Mouse (Mus musculus): ENCODE data around the gene Klrb1b. TPM values are rescaled to one million over a fixed set of nuclear protein-coding genes. Genes with fewer than 3 reads are reported as not detected.
"Not testable (repeated sequence)": the region's sequence is repeated elsewhere in the genome, so short reads cannot be mapped to it uniquely, and the experiment has no call there.

Gene Klrb1b
- polyA plus RNA-seq, 1 experiment from 2014 or later: not detected

GRCm38 (mm10) chr6:128807021-128807420 is 19.1 kb downstream of the Klrb1b start:
- Histone ChIP-seq H3K9me3 (no peaks in the 10 kb centered on the region), H3K4me1 (no peaks in the 10 kb centered on the region), H3K4me2 (replicated peaks) (no peak overlapping the region), H3K27me3 (replicated peaks) (no peaks in the 10 kb centered on the region), H3K36me3 (no peaks in the 10 kb centered on the region), H3K9ac (no peak overlapping the region), H3K4me3 (no peak overlapping the region), H3K27ac (no peak overlapping the region)
- 72% methylated on average over 3 of the region's 3 CpGs for WGBS
- ATAC-seq (ENCODE audit: low FRiP score, low read depth): no peak

GRCm38 (mm10) chr6:128804823-128805640 is 21.1 kb downstream of the Klrb1b start:
- peak; percentile 39 for ATAC-seq (ENCODE audit: low FRiP score, low read depth)

GRCm38 (mm10) chr6:128802999-128803857 is 22.9 kb downstream of the Klrb1b start:
- Histone ChIP-seq H3K4me1 (peaks cover 2% of the 10 kb centered on the region; the same call in 1 of the 2 replicates), H3K36me3 (no peaks in the 10 kb centered on the region), H3K27me3 (replicated peaks) (no peaks in the 10 kb centered on the region), H3K27ac (no peak overlapping the region), H3K4me3 (peak overlapping the region; percentile 42), H3K9me3 (no peaks in the 10 kb centered on the region), H3K9ac (no peak overlapping the region; the same call in 1 of the 2 replicates), H3K4me2 (replicated peaks) (peak overlapping the region; percentile 57)
- 9% methylated on average over 26 of the region's 26 CpGs for WGBS
- peak; percentile 89 for ATAC-seq (ENCODE audit: low FRiP score, low read depth)

More at GRCm38 (mm10) chr6:128804823-128805640, 21.1 kb downstream of the Klrb1b start:
- not testable (repeated sequence) for H3K4me1 ChIP-seq; H3K27me3 ChIP-seq (replicated peaks); H3K27ac ChIP-seq; H3K9ac ChIP-seq; H3K4me2 ChIP-seq (replicated peaks); H3K9me3 ChIP-seq; H3K36me3 ChIP-seq; H3K4me3 ChIP-seq
- WGBS: 66% methylated on average over 7 of the region's 7 CpGs

GRCm38 (mm10) chr6:128802557-128802956 is 23.6 kb downstream of the Klrb1b start:
- Histone ChIP-seq H3K4me1 (peaks cover 6% of the 10 kb centered on the region; the same call in 1 of the 2 replicates), H3K27ac (peak overlapping the region; percentile 22; the same call in 1 of the 2 replicates), H3K4me2 (replicated peaks) (peak overlapping the region; percentile 57), H3K4me3 (peak overlapping the region; percentile 42), H3K9me3 (no peaks in the 10 kb centered on the region), H3K27me3 (replicated peaks) (no peaks in the 10 kb centered on the region), H3K36me3 (no peaks in the 10 kb centered on the region), H3K9ac (peak overlapping the region; percentile 44; the same call in 1 of the 2 replicates)
- peak; percentile 33 for ATAC-seq (ENCODE audit: low FRiP score, low read depth)
- 13% methylated on average over 10 of the region's 10 CpGs for WGBS

GRCm38 (mm10) chr6:128800696-128801095 is 25.4 kb downstream of the Klrb1b start:
- 80% methylated on average over 5 of the region's 5 CpGs for WGBS
- not testable (repeated sequence) for H3K27ac ChIP-seq; H3K4me3 ChIP-seq; H3K27me3 ChIP-seq (replicated peaks); H3K4me2 ChIP-seq (replicated peaks); H3K36me3 ChIP-seq; H3K4me1 ChIP-seq; H3K9me3 ChIP-seq; H3K9ac ChIP-seq; ATAC-seq (ENCODE audit: low FRiP score, low read depth)

- H3K36me3 ChIP-seq: no peaks in the 10 kb centered on the region
- H3K9ac ChIP-seq: peak overlapping the region; percentile 8; the same call in 1 of the 2 replicates
- H3K4me1 ChIP-seq: peaks cover 6% of the 10 kb centered on the region; the same call in 1 of the 2 replicates
- no peaks in the 10 kb centered on the region for H3K27me3 ChIP-seq (replicated peaks)
- H3K27ac ChIP-seq: no peak overlapping the region
- H3K4me3 ChIP-seq: peak overlapping the region; percentile 56
- ATAC-seq (ENCODE audit: low FRiP score, low read depth): no peak
- H3K4me2 ChIP-seq (replicated peaks): peak overlapping the region; percentile 58
- WGBS: 30% methylated on average over 7 of the region's 7 CpGs
- no peaks in the 10 kb centered on the region for H3K9me3 ChIP-seq
Measured at GRCm38 (mm10) chr6:128799896-128800270, 26.2 kb downstream of the Klrb1b start.

GRCm38 (mm10) chr6:128799144-128799895 is 26.8 kb downstream of the Klrb1b start:
- H3K9me3 ChIP-seq; H3K27me3 ChIP-seq (replicated peaks); H3K36me3 ChIP-seq; H3K4me1 ChIP-seq; H3K27ac ChIP-seq: not testable (repeated sequence)
- Histone ChIP-seq H3K9ac (peak overlapping the region; percentile 63), H3K4me3 (peak overlapping the region; percentile 56), H3K4me2 (replicated peaks) (peak overlapping the region; percentile 58)
- ATAC-seq (ENCODE audit: low FRiP score, low read depth): peak; percentile 78
- WGBS: under 1% methylated on average over 49 of the region's 49 CpGs

GRCm38 (mm10) chr6:128798772-128799143 is 27.4 kb downstream of the Klrb1b start:
- not testable (repeated sequence) for H3K27ac ChIP-seq; H3K27me3 ChIP-seq (replicated peaks); H3K4me1 ChIP-seq; H3K36me3 ChIP-seq; H3K9me3 ChIP-seq
- 1% methylated on average over 20 of the region's 20 CpGs for WGBS
- Histone ChIP-seq H3K9ac (peak overlapping the region; percentile 63), H3K4me3 (peak overlapping the region; percentile 56), H3K4me2 (replicated peaks) (peak overlapping the region; percentile 56)
- peak; percentile 41 for ATAC-seq (ENCODE audit: low FRiP score, low read depth)

- H3K9ac ChIP-seq: peak overlapping the region; percentile 22; the same call in 1 of the 2 replicates
- 11% methylated on average over 15 of the region's 15 CpGs for WGBS
- H3K4me1 ChIP-seq: peaks cover 6% of the 10 kb centered on the region; the same call in 1 of the 2 replicates
- ATAC-seq (ENCODE audit: low FRiP score, low read depth): no peak
- H3K27ac ChIP-seq: no peak overlapping the region
- no peaks in the 10 kb centered on the region for H3K36me3 ChIP-seq
- H3K9me3 ChIP-seq: no peaks in the 10 kb centered on the region
- H3K27me3 ChIP-seq (replicated peaks): no peaks in the 10 kb centered on the region
- peak overlapping the region; percentile 56 for H3K4me2 ChIP-seq (replicated peaks)
- H3K4me3 ChIP-seq: peak overlapping the region; percentile 56
Measured at GRCm38 (mm10) chr6:128797936-128798771, 28.0 kb downstream of the Klrb1b start.

GRCm38 (mm10) chr6:128797185-128797905 is 28.8 kb downstream of the Klrb1b start:
- H3K27ac ChIP-seq: no peak overlapping the region
- 80% methylated on average over 12 of the region's 12 CpGs for WGBS

More at GRCm38 (mm10) chr6:128797185-128797905, 28.8 kb downstream of the Klrb1b start:
- H3K4me1 ChIP-seq: peaks cover 6% of the 10 kb centered on the region; the same call in 1 of the 2 replicates
- H3K9me3 ChIP-seq: no peaks in the 10 kb centered on the region
- no peaks in the 10 kb centered on the region for H3K27me3 ChIP-seq (replicated peaks)
- H3K4me2 ChIP-seq (replicated peaks): peak overlapping the region; percentile 56
- no peak overlapping the region for H3K4me3 ChIP-seq
- no peak overlapping the region for H3K9ac ChIP-seq
- no peaks in the 10 kb centered on the region for H3K36me3 ChIP-seq
- no peak for ATAC-seq (ENCODE audit: low FRiP score, low read depth)
